Mouse (Mus musculus) gastrocnemius, postnatal 10 days (tissue): Measurements from ENCODE around the gene Cbwd1. TPM values are rescaled to one million over a fixed set of nuclear protein-coding genes. Genes with fewer than 3 reads are reported as not detected.

Experiments used
- DNase-seq: peaks from one replicate; pipeline ENCODE4 v3.0.0; 2021; ENCODE audit warnings: mixed read lengths
- total RNA-seq, 2 experiments: library from RNA; stranded (reverse); gene quantifications; 2 replicates each; pipeline ENCODE4 v1.2.3; 2021

Cbwd1 gene
- total RNA-seq, 2 experiments from 2014 or later = 12.1 to 14.1 TPM

DNA sequence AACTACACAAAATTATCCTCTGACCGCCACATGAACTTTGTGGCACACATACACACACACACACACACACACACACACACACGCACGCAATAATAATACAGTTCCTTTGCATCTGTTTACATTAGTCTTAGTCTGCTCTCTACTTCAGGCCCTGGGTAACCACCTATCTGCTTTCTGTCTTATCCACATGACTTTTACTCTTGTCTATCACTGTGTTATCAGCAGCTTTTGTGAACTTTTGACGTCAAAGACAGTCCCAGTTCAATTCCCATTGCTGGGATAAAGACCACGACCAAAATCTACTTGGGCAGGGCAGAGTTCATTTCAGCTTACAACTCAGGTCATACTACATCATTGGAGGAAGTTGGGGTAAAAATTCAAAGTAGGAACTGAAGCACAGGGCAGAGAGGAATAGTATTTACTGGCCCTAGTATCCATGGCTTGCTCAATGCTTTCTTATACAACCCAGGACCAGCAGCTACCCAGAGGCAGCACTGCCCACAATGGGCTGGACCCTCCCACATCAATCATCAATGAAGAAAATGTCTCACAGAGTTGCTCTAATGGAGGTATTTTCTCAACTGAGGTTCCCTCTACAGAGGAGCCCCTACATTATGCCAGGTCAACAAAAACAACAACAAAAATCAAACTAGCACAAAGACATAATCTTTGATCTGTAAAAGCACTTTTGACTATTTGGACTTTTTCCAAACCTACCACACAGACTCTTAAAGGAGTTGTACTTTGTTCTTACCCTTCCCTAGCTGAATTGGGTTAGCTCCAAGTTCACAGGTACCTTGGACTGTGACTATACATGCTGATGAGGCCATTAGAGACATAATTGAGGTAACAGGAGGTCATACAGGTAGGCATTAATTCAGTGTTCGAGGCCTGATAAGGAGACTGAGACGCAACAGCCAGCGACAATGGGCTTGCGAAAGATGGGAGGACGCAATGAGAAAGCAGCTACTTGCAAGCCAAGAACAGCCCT, 17.7 kb upstream of the Cbwd1 start:
- no peak for DNase-seq

- no peak for DNase-seq
Measured at GRCm38 (mm10) chr19:24977991-24978390, 16.6 kb upstream of the Cbwd1 start.

DNA sequence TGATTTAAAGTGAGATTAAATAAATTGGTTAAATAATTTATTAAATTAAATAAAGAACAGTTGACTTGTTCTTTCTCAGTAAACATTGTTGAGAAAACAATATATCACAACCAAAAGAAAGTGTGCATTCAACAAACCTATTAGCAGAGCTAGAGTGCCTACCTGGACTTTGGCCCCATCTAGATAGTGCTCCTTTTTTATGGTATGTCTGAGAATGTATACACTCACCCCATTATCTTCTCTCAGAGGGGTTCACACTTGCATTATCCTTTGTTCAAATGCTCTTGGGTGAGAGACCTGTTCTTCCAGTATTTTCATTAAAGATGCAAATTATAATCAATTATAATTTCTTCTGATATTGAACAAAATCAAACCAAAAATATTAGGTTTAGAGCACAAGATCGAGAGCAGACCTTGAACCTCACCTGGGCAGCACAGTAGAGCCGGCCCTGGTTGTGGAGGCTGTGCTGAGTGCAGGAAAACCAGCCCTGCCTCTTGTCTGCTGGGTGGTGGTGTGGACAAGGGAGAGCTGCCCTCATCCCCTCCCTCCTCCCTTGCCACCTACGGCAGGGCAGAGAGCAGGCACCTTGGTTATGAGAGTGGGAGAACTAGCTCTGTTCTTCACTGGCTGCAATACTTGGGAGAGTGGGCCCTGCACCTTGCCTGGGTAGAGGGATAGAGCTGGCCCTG, 11.4 kb upstream of the Cbwd1 start:
- DNase-seq = no peak

DNA sequence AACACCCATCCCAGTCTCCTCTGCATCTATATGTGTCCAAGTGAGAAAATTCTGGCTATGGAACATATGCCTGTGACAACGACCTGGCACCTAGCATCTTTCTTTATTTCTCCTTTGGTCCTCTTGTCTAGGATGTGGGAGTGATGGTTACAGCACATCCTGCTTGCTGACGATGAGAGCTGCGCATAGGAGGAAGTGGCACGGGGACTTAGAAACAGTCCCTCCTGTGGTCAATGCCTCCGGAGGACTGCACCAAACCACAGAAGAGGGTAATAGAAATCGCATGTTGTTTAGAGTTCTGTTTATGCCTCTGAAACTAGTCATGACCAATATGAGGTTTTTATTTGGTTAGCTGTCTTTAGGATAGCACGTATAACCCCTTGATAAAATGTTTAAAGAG, 9.9 kb upstream of the Cbwd1 start:
- no peak for DNase-seq

- no peak for DNase-seq
Measured at GRCm38 (mm10) chr19:24966941-24967340, 5.5 kb upstream of the Cbwd1 start.

GRCm38 (mm10) chr19:24966203-24966602, 4.8 kb upstream of the Cbwd1 start:
- DNase-seq = no peak

GRCm38 (mm10) chr19:24958531-24958930, 2.9 kb downstream of the Cbwd1 start:
- no peak for DNase-seq

GRCm38 (mm10) chr19:24945521-24946262, 15.7 kb downstream of the Cbwd1 start:
- no peak for DNase-seq

DNA sequence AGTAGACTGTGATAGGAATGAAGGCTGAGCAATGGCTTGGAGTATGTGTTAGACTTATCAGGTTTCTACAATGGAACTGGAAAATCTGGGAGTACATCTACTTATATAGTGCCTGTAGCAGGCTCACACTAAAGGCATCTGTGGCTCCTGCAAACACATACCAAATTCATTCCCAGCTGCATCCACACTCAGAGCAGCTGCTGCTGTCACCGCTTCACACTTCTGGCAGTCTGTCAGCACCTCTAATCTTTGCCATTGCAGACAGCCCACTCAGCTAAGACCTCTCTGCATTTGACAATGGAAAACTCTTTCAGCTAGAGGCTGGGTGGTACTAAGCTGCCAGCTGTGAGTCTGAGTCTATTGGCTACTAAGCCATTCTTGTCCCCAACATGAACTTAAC, 24.3 kb downstream of the Cbwd1 start:
- DNase-seq = peak; percentile 10

GRCm38 (mm10) chr19:24929041-24929440, 32.4 kb downstream of the Cbwd1 start:
- DNase-seq = no peak

- no peak for DNase-seq
Measured at GRCm38 (mm10) chr19:24920866-24921265, 40.5 kb downstream of the Cbwd1 start.

GRCm38 (mm10) chr19:24908385-24909155, 52.8 kb downstream of the Cbwd1 start:
- DNase-seq = no peak

GRCm38 (mm10) chr19:24907655-24908054, 53.8 kb downstream of the Cbwd1 start:
- no peak for DNase-seq

DNA sequence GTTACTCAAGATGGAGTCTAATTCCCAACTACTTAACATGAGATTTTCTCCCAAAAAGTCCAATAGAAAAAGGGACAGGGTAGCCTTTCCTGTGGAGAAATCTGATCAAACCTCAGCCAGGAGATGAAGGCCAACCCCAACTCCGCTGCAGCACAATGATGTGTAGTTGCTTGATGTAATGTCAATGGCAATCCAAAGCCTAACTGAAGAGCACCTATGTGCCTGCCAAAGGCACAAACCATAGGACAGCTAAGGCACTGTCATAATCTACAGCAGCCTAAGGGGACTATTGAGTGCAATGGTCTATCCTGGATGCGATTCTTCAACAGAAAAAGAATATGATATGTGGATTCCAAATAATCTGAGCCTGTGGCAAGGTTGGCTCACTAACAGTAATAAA, 58.6 kb downstream of the Cbwd1 start:
- DNase-seq = no peak

- no peak for DNase-seq
Measured at GRCm38 (mm10) chr19:24902256-24902655, 59.2 kb downstream of the Cbwd1 start.

- no peak for DNase-seq
Measured at GRCm38 (mm10) chr19:24901666-24902065, 59.7 kb downstream of the Cbwd1 start.

GRCm38 (mm10) chr19:24900581-24901220, 60.7 kb downstream of the Cbwd1 start, which contains the start of gene Foxd4:
Gene Foxd4 (minus strand): TSS chr19:24901197.
- DNase-seq = no peak

DNA sequence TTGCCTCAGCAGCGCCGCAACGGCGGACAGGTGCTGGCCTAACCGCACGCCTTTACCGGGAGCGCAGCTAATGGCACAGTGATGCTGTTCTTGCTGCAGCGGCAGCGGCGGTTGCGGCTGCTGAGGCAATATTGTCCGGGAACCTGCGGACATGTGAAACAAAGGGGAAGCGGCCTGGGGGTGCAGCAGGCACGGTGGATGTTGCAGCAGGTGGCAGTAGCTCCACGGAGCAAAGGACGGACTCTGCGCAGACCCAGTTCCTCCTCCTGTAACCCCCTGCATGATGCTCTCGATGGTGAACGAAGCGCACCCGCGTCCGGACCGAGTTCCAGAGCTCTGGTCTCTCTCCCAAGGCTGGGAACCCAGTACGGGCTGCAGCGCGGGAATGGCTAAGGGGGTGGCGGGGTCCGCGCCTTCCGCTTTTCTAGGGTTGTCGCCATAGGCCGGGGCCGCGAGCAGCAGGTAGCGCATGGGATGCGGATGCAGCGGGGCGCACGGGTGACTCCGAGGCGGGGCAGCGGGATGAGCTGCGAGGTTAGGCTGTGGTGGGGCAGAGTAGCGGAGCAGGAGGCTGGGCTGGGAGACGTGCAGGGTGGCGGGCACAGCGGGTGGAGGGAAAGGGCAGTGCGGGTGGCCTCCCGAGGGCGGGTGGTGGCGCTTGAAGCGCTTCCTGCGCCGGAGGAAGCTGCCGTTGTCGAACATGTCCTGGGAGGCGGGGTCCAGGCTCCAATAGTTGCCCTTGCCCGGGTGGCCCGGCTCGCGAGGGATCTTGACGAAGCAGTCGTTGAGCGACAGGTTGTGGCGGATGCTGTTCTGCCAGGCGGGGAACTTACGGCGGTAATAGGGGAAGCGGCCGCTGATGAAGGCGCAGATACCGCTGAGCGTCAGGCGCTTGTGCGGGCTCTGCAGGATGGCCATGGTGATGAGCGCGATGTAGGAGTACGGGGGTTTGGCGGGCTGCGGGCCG, 61.5 kb downstream of the Cbwd1 start:
- peak; percentile 31 for DNase-seq

DNA sequence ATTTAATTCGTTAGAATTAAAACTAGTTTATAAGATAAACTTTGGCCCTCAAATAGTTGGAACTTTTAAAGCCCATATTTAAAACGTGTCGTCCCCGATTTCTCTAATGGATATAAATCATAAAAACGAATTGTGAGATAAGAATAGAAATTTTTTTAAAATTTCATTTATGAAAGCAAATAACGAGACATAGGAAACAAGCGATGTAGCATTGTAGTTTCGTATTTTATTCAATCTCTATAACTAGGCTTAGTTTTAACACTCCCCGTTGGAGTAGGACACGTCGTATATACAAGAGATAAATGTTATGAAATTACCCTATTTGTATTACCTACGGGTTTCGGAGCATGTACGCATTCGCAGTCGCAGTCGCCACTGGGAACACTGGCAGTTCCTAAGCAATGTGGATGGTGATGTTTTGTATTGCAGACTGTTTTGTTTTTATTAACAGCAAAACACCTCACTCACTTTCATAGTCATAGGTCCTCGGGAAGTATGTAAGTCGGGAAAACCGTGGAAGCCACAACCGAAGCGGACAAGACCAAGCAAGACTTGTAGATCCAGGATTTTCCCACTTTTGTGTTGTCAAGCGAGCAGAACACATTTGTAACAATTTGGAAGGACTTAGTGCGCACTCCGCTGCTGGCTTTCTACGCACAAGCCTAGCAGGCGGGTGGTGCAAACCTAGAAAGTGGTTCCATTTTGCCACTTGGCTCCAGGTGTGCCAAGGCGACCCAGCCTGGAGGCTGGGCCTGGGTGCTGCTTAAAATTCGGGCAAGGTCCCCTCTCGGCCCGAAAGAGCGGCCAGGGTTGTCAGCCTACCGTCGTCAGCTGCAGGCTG, 62.5 kb downstream of the Cbwd1 start:
- DNase-seq = no peak
